Mouse (Mus musculus): Measurements from ENCODE around the gene Tnfrsf11a.
A peak's percentile ranks its signal among the peaks of the same experiment; 100 is the strongest.

DNA sequence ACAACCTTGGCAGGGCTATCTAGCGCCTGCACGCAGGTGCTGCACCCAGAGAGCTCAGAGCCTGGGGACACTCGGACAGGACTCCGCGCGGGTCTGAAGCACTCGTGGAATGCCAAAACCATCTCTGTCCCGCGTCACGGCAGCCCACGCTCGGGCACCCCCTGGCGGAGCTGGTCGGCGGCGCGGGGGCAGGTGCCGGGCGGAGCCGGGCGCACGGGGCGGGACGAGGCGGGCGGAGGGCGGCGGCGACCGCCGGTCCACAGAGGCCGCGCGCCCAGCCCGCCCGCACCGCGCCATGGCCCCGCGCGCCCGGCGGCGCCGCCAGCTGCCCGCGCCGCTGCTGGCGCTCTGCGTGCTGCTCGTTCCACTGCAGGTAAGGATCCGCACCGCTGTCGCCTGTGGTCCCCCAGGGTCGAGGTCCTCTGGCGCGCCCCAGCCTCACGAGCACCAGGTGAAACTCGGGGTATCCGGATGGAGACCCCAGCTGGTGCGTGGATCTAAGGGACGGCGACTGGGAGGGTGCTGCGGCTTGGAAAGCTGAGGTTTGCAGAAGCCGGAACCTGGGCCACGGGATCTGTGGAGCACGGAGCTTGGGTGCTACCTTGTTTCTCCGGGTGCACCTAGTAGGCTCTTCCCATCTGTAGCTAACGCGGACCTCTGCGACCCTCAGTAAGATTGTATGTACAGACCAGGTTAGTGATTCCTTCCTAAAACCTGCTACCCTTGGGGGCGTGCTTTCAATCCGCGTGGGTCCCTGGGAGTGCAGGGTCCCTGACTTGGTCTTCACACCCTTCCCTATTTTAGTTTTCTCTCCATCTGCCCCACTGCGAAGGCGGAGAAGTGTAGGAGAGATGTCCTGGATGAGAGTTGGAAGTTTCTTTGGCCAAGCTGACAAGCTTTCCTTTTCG, at the start of gene Tnfrsf11a:
- TF ChIP-seq CTCF (IDR thresholded peaks at IDR 0.05; ENCODE audit: low read depth) (peak; percentile 43; the same call in 1 of the 2 replicates), EP300 (IDR thresholded peaks at IDR 0.05; ENCODE audit: low read depth) (no peak)
